Mouse (Mus musculus) neural tube, embryonic 13.5 days (tissue): ENCODE results near the gene Cpn2. TPM values are rescaled to one million over a fixed set of nuclear protein-coding genes. Genes with fewer than 3 reads are reported as not detected.

ENCODE experiments used
- ATAC-seq: fragments of 200-750 bp; cut with Nextera tagmentation; 2 replicates; pipeline ENCODE4 v1.8.0; 2017; ENCODE audit warnings: low read depth, mild to moderate bottlenecking, moderate TSS enrichment, moderate library complexity
- H3K27ac ChIP-seq: fragments of 300-500 bp; sonication (generic); replicated peaks from 2 replicates; pipeline ENCODE4 v1.5.1; 2015; ENCODE audit warnings: moderate library complexity, mild to moderate bottlenecking, inconsistent platforms
- H3K27me3 ChIP-seq: fragments of 300-500 bp; sonication (generic); 2 replicates; pipeline ENCODE4 v1.6.1; 2015; ENCODE audit warnings: mild to moderate bottlenecking, inconsistent platforms
- H3K36me3 ChIP-seq: fragments of 300-500 bp; sonication (generic); 2 replicates; pipeline ENCODE4 v1.6.1; 2015; ENCODE audit warnings: mild to moderate bottlenecking, inconsistent platforms
- H3K4me1 ChIP-seq: fragments of 300-500 bp; sonication (generic); replicated peaks from 2 replicates; pipeline ENCODE4 v1.6.1; 2015; ENCODE audit warnings: inconsistent platforms
- H3K4me2 ChIP-seq: fragments of 300-500 bp; sonication (generic); 2 replicates; pipeline ENCODE4 v1.6.1; 2015; ENCODE audit warnings: inconsistent platforms, mild to moderate bottlenecking, moderate library complexity
- H3K4me3 ChIP-seq: fragments of 300-500 bp; sonication (generic); 2 replicates; pipeline ENCODE4 v1.5.1; 2015; ENCODE audit warnings: mild to moderate bottlenecking, inconsistent platforms
- H3K9ac ChIP-seq: fragments of 300-500 bp; sonication (generic); 2 replicates; pipeline ENCODE4 v1.6.1; 2015; ENCODE audit warnings: moderate library complexity, mild to moderate bottlenecking, inconsistent platforms
- H3K9me3 ChIP-seq: fragments of 300-500 bp; sonication (generic); 2 replicates; pipeline ENCODE4 v1.6.1; 2016; ENCODE audit warnings: inconsistent platforms
- WGBS: fragments of 180-500 bp; shearing (Covaris S2); methylation state at CpG from one replicate; pipeline ENCODE4 v1.1.7; 2015; 5-methylcytosine and 5-hydroxymethylcytosine counted together
- polyA plus RNA-seq: library from polyadenylated mRNA; unstranded; fragments of >200 nt; fragmentation: Nextera tagmentation; extraction: Ambion mirVana; gene quantifications from 2 replicates; pipeline ENCODE4 v1.2.1, GENCODE M21; 2015

Gene Cpn2
- polyA plus RNA-seq, 1 experiment from 2014 or later: not detected

DNA sequence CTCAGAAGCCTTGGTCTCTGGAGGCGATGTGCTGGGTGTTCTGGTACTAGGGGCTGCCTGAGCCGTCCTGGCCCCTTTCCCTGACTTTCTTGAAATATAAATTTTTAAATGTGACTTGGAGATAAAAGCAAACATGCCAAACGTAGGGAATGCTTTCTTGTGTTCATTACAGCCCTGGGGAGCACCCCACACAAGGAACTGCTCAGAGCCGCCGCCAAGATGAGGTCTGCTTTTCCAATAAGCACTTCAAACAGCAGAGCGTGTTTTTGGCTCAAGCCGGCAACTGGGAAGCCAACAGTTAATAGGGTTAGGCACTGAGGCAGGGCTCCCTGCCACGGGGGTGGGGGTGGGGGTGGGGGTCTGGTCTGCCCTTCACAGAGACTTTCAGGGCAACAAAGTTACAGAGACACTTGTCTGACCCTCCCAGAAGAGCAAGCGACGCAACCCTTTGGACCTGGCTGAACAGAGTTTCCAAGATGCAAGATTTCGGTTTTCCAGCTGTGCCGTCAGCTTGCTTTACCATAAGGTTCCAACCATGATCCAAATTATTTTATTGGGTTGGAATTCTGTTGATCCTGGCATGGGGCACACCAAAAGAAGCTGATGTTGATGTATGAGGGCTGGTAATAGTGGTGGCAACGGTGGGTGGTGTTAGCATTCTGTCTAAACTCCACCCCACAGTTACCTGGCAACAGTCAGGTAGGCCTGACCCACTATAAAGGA is 35.3 kb downstream of the Cpn2 start:
- Histone ChIP-seq H3K4me3 (no peak overlapping the region), H3K4me2 (no peak overlapping the region), H3K36me3 (no peaks in the 10 kb centered on the region), H3K27ac (no peak overlapping the region), H3K4me1 (peaks cover 28% of the 10 kb centered on the region), H3K9me3 (no peaks in the 10 kb centered on the region), H3K9ac (no peak overlapping the region), H3K27me3 (peaks cover 49% of the 10 kb centered on the region)
- no peak for ATAC-seq
- 35% methylated on average over 13 of the region's 13 CpGs for WGBS

- 58% methylated on average over 7 of the region's 7 CpGs for WGBS
- H3K27me3 ChIP-seq: peaks cover 20% of the 10 kb centered on the region
Measured at GRCm38 (mm10) chr16:30227352-30227751, 39.9 kb downstream of the Cpn2 start.

DNA sequence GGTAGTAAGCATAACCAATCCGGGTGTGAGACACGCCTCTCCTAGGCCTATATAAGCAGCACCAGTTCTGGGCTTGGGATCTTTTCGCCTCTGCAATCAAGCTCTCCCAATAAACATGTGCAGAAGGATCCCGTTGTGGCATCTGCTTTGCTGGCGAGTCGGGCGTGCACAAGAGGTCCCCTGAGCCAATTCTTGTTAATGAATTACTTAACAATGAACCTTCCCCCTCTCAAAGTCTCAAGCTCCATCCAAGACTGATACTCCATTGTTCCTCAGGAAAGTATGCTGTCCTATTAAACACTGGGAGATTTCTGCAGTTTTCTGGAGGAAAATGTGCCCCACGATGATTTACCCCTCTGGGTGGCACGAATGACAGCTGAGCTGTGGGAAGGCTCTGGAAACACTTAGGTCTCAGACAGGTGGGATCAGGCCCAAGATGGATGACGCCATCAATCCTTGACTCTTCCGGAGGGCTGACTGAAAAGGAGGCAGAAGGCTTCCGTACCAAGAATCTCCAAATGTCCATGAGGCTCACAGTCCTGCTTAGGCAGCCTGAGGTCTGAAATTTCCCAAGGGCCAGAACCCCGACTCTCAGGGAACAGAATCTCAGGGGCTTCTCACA is 46.0 kb downstream of the Cpn2 start:
- Histone ChIP-seq H3K4me2 (no peak overlapping the region), H3K9me3 (no peaks in the 10 kb centered on the region), H3K36me3 (no peaks in the 10 kb centered on the region), H3K27ac (no peak overlapping the region), H3K9ac (no peak overlapping the region), H3K4me3 (no peak overlapping the region), H3K4me1 (peaks cover 5% of the 10 kb centered on the region; the same call in 1 of the 2 replicates), H3K27me3 (peaks cover 18% of the 10 kb centered on the region)
- no peak for ATAC-seq
- WGBS: 62% methylated on average over 13 of the region's 13 CpGs

More at GRCm38 (mm10) chr16:30227352-30227751, 39.9 kb downstream of the Cpn2 start:
- Histone ChIP-seq H3K4me1 (0 out of 2 replicates have a peak, but pooled peaks cover 13% of the 10 kb centered on the region), H3K4me3 (no peak overlapping the region), H3K27ac (no peak overlapping the region), H3K36me3 (no peaks in the 10 kb centered on the region), H3K9me3 (no peaks in the 10 kb centered on the region), H3K4me2 (no peak overlapping the region), H3K9ac (no peak overlapping the region)
- ATAC-seq: no peak

- no peaks in the 10 kb centered on the region for H3K9me3 ChIP-seq
- H3K27me3 ChIP-seq: peaks cover 22% of the 10 kb centered on the region
- no peak for ATAC-seq
- 13% methylated on average over 2 of the region's 2 CpGs for WGBS
- no peak overlapping the region for H3K4me2 ChIP-seq
- H3K9ac ChIP-seq: no peak overlapping the region
- H3K4me3 ChIP-seq: no peak overlapping the region
- H3K27ac ChIP-seq: no peak overlapping the region
- 0 out of 2 replicates have a peak, but pooled peaks cover 3% of the 10 kb centered on the region for H3K4me1 ChIP-seq
- no peaks in the 10 kb centered on the region for H3K36me3 ChIP-seq
Measured at GRCm38 (mm10) chr16:30215811-30216210, 51.5 kb downstream of the Cpn2 start.

- H3K27ac ChIP-seq: no peak overlapping the region
- ATAC-seq: no peak
- no peak overlapping the region for H3K4me2 ChIP-seq
- WGBS: 59% methylated on average over 1 of the region's 1 CpGs
- no peak overlapping the region for H3K9ac ChIP-seq
- H3K4me3 ChIP-seq: no peak overlapping the region
- H3K4me1 ChIP-seq: 0 out of 2 replicates have a peak, but pooled peaks cover 3% of the 10 kb centered on the region
- H3K9me3 ChIP-seq: no peaks in the 10 kb centered on the region
- H3K27me3 ChIP-seq: peaks cover 22% of the 10 kb centered on the region
- no peaks in the 10 kb centered on the region for H3K36me3 ChIP-seq
Measured at GRCm38 (mm10) chr16:30213644-30214043, 53.7 kb downstream of the Cpn2 start.

- 63% methylated on average over 3 of the region's 3 CpGs for WGBS
- no peak for ATAC-seq
Measured at GRCm38 (mm10) chr16:30212035-30212434, 55.3 kb downstream of the Cpn2 start.

DNA sequence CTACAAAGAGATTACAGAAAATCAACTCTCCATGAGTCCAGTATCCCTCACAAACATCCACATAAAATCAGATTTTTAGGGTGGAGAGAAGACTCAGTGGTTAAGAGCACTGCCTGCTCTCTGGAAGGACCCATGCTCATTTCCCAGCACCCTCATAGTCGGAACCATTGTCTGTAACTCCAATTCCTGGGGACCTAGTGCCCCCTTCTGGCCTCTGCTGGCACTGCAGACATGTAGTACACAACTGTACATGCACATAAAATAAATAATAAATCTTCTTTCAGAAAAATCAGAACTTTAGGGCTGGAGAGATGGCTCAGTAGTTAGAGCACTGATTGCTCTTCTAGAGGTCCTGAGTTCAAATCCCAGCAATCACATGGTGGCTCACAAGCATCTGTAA is 58.0 kb downstream of the Cpn2 start:
- H3K9ac ChIP-seq: no peak overlapping the region
- peaks cover 15% of the 10 kb centered on the region for H3K4me1 ChIP-seq
- peaks cover 10% of the 10 kb centered on the region; the same call in 1 of the 2 replicates for H3K27me3 ChIP-seq
- no peak overlapping the region for H3K4me3 ChIP-seq
- WGBS: 88% methylated on average over 1 of the region's 1 CpGs
- no peaks in the 10 kb centered on the region for H3K36me3 ChIP-seq
- no peak for ATAC-seq
- no peak overlapping the region for H3K27ac ChIP-seq
- H3K4me2 ChIP-seq: no peak overlapping the region
- no peaks in the 10 kb centered on the region for H3K9me3 ChIP-seq

More at GRCm38 (mm10) chr16:30212035-30212434, 55.3 kb downstream of the Cpn2 start:
- 0 out of 2 replicates have a peak, but pooled peaks cover 3% of the 10 kb centered on the region for H3K4me1 ChIP-seq
- no peaks in the 10 kb centered on the region for H3K9me3 ChIP-seq
- H3K27ac ChIP-seq: no peak overlapping the region
- H3K27me3 ChIP-seq: peaks cover 11% of the 10 kb centered on the region
- no peak overlapping the region for H3K4me2 ChIP-seq
- no peak overlapping the region for H3K9ac ChIP-seq
- no peaks in the 10 kb centered on the region for H3K36me3 ChIP-seq
- H3K4me3 ChIP-seq: no peak overlapping the region

- H3K36me3 ChIP-seq: no peaks in the 10 kb centered on the region
- ATAC-seq: no peak
- H3K4me1 ChIP-seq: peaks cover 15% of the 10 kb centered on the region
- H3K4me3 ChIP-seq: no peak overlapping the region
- H3K9ac ChIP-seq: no peak overlapping the region
- no peak overlapping the region for H3K4me2 ChIP-seq
- 82% methylated on average over 7 of the region's 7 CpGs for WGBS
- no peaks in the 10 kb centered on the region for H3K9me3 ChIP-seq
- peaks cover 17% of the 10 kb centered on the region for H3K27me3 ChIP-seq
- no peak overlapping the region for H3K27ac ChIP-seq
Measured at GRCm38 (mm10) chr16:30207991-30208390, 59.3 kb downstream of the Cpn2 start.

DNA sequence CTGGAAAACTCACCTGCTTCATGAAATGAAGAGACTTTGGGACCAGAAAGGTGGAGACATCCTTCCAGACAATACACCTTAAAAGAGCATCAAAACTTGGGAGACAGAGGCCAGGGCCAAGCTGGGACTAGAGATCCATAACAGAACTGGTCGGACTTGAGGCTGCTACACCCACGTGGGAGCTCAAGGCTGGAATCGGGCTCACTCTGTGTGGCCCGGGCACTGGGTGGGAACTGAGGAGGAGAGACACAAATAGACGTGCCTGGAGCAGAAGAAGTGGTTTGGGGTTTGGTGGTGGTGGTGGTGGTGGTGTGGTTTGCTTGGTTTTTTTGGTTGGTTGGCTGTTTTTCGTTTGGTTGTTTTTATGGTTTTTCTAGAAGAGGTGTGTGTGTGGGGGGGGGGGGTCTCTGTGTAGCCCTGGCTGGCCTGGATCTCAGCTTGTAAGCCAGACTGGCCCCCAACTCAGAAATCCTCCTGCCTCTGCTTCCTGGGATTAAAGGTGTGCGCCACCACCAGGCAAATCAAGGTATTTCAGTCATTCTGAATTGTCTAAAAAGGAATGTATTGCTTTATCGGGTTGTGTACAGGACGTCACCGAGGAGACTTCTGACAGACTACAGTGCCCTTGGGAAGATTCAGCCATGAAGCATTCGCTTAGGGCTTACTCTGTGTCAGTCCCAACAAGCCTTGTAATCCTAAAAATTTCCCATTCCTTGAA is 60.0 kb downstream of the Cpn2 start:
- H3K4me1 ChIP-seq: peaks cover 12% of the 10 kb centered on the region

More for the DNA sequence above, 60.0 kb downstream of the Cpn2 start:
- no peak for ATAC-seq
- Histone ChIP-seq H3K36me3 (no peaks in the 10 kb centered on the region), H3K27ac (no peak overlapping the region), H3K9ac (no peak overlapping the region), H3K27me3 (peaks cover 16% of the 10 kb centered on the region), H3K4me2 (no peak overlapping the region), H3K4me3 (no peak overlapping the region), H3K9me3 (no peaks in the 10 kb centered on the region)
- 87% methylated on average over 11 of the region's 11 CpGs for WGBS

Other genes with a start within 250 kb of the Cpn2 start
- gene Hes1, start 203.1 kb downstream of the Cpn2 start, polyA plus RNA-seq: 19.4 and 25.5 TPM in 2 replicates
- gene Lrrc15, start 15.8 kb upstream of the Cpn2 start, polyA plus RNA-seq: 0.46 and 0.47 TPM in 2 replicates
- 0.42 and 0.70 TPM in 2 replicates for gene Gp5, start 43.3 kb upstream of the Cpn2 start, polyA plus RNA-seq
- gene Atp13a3, start 138.5 kb upstream of the Cpn2 start, polyA plus RNA-seq: 7.8 and 9.0 TPM in 2 replicates